Mouse (Mus musculus): ENCODE measurements at regions not wholly inside any gene's neighbourhood (a gene's known extent, or its start where the extent isn't known, plus 50 kb on each side); places are given as distances from the start of the nearest gene placed in this dataset.

DNA sequence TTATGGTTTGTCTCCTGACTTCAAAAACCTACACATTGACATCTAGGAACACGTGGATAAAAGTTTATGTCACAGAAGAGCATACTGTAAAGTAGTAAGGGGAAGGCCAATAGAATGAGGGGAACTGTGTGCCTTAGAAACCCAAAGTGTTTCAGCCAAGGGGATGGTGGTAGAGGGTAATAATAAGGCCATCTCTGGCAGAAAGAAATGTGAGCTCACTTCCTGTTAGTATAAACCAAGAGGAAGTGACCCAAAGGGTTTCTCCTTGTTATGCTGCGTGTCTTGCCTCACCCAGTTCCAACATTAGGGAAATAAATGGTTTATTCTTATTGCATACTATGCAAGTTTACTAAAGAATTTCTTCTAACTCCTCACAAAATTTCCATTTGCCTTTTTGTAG is 2982.4 kb upstream of the Lrrc6 start:
- no peak overlapping the region for H3K9ac ChIP-seq
- no peaks in the 10 kb centered on the region for H3K27me3 ChIP-seq
- no peaks in the 10 kb centered on the region for H3K36me3 ChIP-seq
- H3K9me3 ChIP-seq (replicated peaks) = no peaks in the 10 kb centered on the region
- H3K27ac ChIP-seq = no peak overlapping the region
- no peak for ATAC-seq (ENCODE audit: low FRiP score)
- no peaks in the 10 kb centered on the region for H3K4me1 ChIP-seq
- H3K4me2 ChIP-seq (replicated peaks) = no peak overlapping the region
- WGBS = 73% methylated on average over 2 of the region's 2 CpGs
- H3K4me3 ChIP-seq = no peak overlapping the region

DNA sequence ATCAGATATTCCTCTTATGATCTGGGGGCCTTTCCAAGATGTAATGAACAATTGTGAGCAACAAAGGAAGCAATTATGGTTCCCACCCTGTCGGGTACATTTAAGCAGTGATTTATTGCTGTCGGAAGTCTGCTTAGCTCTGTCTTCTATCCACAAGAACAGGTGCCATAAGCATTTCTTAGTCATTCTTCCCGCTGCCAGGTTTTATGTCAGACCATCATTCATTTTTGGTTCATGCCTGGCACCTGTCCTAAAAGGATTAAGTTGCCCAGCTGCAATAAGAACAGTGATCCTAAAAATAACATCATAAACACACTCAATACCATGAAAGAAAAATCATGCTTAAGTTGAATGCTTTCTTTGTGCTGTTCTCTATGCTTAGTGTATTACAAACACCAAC is 2980.4 kb upstream of the Lrrc6 start:
- Histone ChIP-seq H3K36me3 (no peaks in the 10 kb centered on the region), H3K27me3 (no peaks in the 10 kb centered on the region), H3K27ac (no peak overlapping the region), H3K4me3 (no peak overlapping the region), H3K4me2 (replicated peaks) (no peak overlapping the region), H3K9ac (no peak overlapping the region), H3K4me1 (no peaks in the 10 kb centered on the region), H3K9me3 (replicated peaks) (no peaks in the 10 kb centered on the region)
- ATAC-seq (ENCODE audit: low FRiP score) = no peak
- WGBS = 82% methylated on average over 3 of the region's 3 CpGs

DNA sequence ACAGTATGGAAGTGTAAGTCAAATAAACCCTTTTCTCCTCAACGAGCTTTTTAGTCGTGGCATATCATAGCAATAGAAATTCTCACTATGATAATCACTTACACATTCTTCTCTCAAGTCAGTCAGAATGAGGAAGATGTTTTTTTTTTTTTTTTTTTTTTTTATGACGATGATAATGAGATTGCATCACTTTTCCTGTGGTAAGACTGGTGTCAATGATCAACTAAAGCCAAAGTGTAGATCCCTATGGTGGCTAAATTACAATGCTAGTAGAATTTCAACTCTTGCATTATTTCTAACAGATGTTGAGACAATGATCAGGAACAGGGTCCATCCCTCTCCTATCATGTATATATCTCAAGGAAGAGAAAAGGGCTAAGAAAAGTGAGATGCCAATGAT is 2976.3 kb upstream of the Lrrc6 start:
- Histone ChIP-seq H3K4me2 (replicated peaks) (no peak overlapping the region), H3K4me3 (no peak overlapping the region), H3K9ac (no peak overlapping the region), H3K27me3 (no peaks in the 10 kb centered on the region), H3K9me3 (replicated peaks) (no peaks in the 10 kb centered on the region), H3K27ac (no peak overlapping the region), H3K4me1 (no peaks in the 10 kb centered on the region), H3K36me3 (no peaks in the 10 kb centered on the region)
- 81% methylated on average over 3 of the region's 3 CpGs for WGBS
- ATAC-seq (ENCODE audit: low FRiP score) = no peak

DNA sequence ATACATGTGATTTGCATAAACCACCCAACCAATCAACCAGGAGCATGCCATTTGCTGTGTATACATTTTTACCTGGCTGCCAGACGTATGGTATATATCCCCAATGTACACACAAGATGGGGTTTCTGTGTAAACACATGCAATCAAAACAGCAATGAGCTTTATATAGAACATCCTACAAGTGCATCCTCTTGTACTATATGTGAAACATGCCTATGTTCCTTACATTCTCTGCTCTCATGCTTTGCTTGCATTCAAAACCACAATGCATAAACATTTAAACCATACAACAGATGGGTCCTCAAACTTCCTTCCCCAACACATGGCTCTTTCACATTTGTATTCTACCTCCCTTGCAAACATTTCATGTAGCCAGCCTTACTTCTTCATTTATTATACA is 2968.9 kb upstream of the Lrrc6 start:
- ATAC-seq (ENCODE audit: low FRiP score) = no peak
- 77% methylated on average over 1 of the region's 1 CpGs for WGBS

DNA sequence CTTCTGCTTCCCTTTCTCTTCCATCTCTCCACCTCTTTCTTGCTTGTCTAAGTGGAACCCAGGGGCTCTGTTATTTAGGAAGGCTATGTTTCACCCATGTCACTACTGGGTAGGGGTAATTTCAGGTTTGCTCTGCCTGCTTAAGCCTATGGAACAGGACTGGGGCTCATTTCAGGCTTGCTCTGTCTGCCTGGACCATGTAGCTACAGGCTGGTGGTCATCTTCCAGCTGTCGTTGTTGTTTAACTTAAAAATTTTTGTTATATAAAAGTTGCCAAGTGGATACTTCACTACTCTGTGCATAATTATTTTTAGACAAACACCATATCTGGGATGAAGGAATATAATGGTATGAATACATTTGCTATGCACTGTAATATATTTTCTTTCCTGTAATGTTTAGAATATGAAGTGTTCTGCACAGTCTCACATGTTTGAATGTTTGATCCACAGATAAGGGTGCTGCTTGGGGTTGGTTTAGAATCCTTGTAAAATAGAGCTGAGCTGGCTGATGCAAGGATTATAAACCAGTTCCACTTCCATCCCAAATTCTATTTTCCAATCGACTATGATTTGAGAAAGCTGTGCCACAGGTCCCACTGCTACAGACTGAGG is 2960.0 kb upstream of the Lrrc6 start:
- 89% methylated on average over 2 of the region's 2 CpGs for WGBS

More for the DNA sequence above, 2968.9 kb upstream of the Lrrc6 start:
- Histone ChIP-seq H3K9ac (no peak overlapping the region), H3K4me2 (replicated peaks) (no peak overlapping the region), H3K4me1 (no peaks in the 10 kb centered on the region), H3K4me3 (no peak overlapping the region), H3K9me3 (replicated peaks) (no peaks in the 10 kb centered on the region), H3K27me3 (no peaks in the 10 kb centered on the region), H3K36me3 (no peaks in the 10 kb centered on the region), H3K27ac (no peak overlapping the region)

DNA sequence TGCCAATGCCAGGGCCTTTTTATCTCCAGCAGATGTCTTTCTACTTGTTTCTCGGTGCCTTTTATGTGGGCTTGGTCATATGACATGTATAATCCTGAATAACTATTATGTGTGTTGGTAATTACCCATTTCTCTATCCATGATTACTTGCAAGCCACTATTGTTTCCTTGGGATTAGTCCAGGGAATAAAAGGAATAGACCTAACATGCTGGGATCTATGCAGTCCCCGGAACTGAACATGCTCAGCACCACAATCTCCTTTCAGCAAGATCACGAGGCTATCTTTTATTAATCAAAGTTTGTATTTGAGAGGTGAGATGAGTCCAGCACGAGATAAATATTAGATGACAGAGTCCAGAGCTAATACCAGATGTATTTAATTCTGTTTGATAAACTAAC is 2956.8 kb upstream of the Lrrc6 start:
- Histone ChIP-seq H3K27ac (no peak overlapping the region), H3K27me3 (no peaks in the 10 kb centered on the region), H3K4me3 (no peak overlapping the region), H3K9ac (no peak overlapping the region), H3K9me3 (replicated peaks) (no peaks in the 10 kb centered on the region), H3K4me1 (no peaks in the 10 kb centered on the region), H3K4me2 (replicated peaks) (no peak overlapping the region), H3K36me3 (no peaks in the 10 kb centered on the region)
- no peak for ATAC-seq (ENCODE audit: low FRiP score)
- 78% methylated on average over 4 of the region's 4 CpGs for WGBS

More for the DNA sequence above, 2960.0 kb upstream of the Lrrc6 start:
- no peak for ATAC-seq (ENCODE audit: low FRiP score)
- no peak overlapping the region for H3K4me3 ChIP-seq
- no peaks in the 10 kb centered on the region for H3K9me3 ChIP-seq (replicated peaks)
- H3K9ac ChIP-seq = no peak overlapping the region
- no peak overlapping the region for H3K4me2 ChIP-seq (replicated peaks)
- H3K27ac ChIP-seq = no peak overlapping the region
- H3K4me1 ChIP-seq = no peaks in the 10 kb centered on the region
- no peaks in the 10 kb centered on the region for H3K36me3 ChIP-seq
- no peaks in the 10 kb centered on the region for H3K27me3 ChIP-seq

DNA sequence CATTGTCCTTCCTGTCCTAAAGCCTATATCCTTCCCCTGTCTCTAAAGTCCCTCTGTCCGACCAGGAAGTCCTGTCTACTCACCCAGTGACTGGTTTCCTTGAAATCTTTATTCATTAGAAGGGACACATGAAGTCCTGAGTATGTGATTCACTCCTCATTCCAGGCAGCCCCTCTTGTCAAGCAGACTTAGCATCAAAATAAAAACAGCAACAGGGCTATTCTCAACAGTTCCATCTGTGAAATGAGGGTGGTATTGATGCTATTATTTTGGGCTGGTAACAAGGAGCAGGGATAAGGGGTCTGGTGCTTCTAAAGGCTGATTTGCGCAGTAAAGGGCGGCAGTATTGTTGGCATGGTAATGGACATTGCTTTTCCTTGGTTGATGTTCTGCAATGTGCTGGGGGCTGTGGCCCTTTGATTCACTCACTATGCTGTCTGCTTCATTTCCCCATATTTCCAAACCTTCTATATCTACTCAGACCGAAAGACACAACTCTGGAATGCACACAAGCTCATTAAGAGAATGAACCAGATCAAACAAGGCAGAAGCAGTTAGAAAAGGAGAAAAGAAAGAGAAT is 2955.6 kb upstream of the Lrrc6 start:
- WGBS = 73% methylated on average over 4 of the region's 4 CpGs
- no peak for ATAC-seq (ENCODE audit: low FRiP score)
- H3K9ac ChIP-seq = no peak overlapping the region

DNA sequence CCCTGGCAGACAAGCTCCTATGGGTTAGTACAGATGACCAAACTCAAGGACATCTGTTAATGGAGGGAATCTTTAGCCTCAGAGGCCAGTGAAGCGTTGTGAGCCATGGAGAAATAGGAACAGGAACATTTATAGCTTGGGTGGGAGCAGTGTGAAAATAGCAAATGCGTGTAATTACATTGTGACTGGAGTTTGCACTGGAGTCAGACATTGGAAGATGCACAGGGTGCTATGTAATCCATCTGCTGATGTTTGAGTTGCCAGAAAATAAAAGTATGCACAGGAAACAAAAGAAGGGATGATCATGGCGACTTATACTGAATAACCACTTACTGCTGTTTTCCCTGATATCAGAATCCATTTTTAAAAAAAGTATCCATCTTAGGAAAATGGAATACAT is 2940.3 kb upstream of the Lrrc6 start:
- no peak for ATAC-seq (ENCODE audit: low FRiP score)
- no peaks in the 10 kb centered on the region for H3K36me3 ChIP-seq
- no peak overlapping the region for H3K9ac ChIP-seq
- no peak overlapping the region for H3K4me2 ChIP-seq (replicated peaks)
- 82% methylated on average over 3 of the region's 3 CpGs for WGBS
- no peak overlapping the region for H3K27ac ChIP-seq
- no peaks in the 10 kb centered on the region for H3K4me1 ChIP-seq
- no peaks in the 10 kb centered on the region for H3K9me3 ChIP-seq (replicated peaks)
- H3K4me3 ChIP-seq = no peak overlapping the region
- no peaks in the 10 kb centered on the region for H3K27me3 ChIP-seq

More for the DNA sequence above, 2955.6 kb upstream of the Lrrc6 start:
- H3K9me3 ChIP-seq (replicated peaks) = no peaks in the 10 kb centered on the region
- no peak overlapping the region for H3K4me2 ChIP-seq (replicated peaks)
- H3K27me3 ChIP-seq = no peaks in the 10 kb centered on the region
- H3K4me3 ChIP-seq = no peak overlapping the region
- no peak overlapping the region for H3K27ac ChIP-seq
- H3K36me3 ChIP-seq = no peaks in the 10 kb centered on the region
- H3K4me1 ChIP-seq = no peaks in the 10 kb centered on the region

DNA sequence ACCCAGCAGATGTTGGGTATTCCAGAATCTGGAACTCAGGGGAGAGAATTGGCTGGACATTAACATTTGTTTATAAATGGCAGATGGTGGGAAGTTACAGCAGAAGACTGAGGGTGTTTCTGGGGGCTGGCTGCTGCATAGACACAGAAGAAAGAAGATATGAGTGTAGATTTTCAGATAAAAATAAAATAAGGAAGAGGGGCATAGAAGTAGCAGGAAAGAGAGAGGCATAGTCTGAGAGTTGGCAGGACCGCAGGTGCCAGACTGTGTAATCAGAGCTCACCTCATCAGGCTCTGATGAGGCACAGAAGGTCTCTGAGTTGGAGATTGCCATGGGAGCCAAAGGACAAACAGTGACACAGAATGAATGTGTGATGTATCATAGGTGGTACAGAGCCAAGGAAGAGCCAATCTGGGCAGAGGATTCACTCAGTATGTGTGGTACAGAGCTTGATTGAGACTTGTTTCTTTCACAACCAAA is 2912.9 kb upstream of the Lrrc6 start:
- Histone ChIP-seq H3K4me2 (replicated peaks) (no peak overlapping the region), H3K27ac (no peak overlapping the region), H3K27me3 (no peaks in the 10 kb centered on the region), H3K36me3 (no peaks in the 10 kb centered on the region), H3K4me3 (no peak overlapping the region), H3K9ac (no peak overlapping the region), H3K4me1 (no peaks in the 10 kb centered on the region), H3K9me3 (replicated peaks) (no peaks in the 10 kb centered on the region)
- 100% methylated on average over 1 of the region's 1 CpGs for WGBS
- ATAC-seq (ENCODE audit: low FRiP score) = no peak

DNA sequence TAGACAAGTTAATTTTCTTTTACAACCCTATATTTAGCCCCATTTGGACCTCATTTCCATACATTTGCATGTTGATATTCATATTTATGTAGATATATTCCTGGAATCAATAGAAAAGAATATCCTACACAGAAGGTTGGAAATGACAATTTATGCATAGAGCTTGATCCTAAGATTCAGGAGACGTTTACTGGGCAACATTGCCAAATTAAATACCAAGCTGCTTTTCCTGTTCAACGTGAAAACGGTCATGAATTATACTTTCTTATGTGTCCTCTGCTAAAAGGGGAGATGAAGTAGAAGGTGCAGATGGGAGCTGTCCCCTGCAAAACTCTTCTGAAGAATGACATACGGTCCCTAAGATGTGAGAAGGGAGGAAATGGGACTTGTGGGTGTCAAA is 2888.9 kb upstream of the Lrrc6 start:
- no peaks in the 10 kb centered on the region for H3K9me3 ChIP-seq (replicated peaks)
- no peak overlapping the region for H3K4me3 ChIP-seq
- H3K4me2 ChIP-seq (replicated peaks) = no peak overlapping the region
- no peaks in the 10 kb centered on the region for H3K27me3 ChIP-seq
- WGBS = 85% methylated on average over 4 of the region's 4 CpGs
- H3K4me1 ChIP-seq = no peaks in the 10 kb centered on the region
- no peak overlapping the region for H3K9ac ChIP-seq
- H3K27ac ChIP-seq = no peak overlapping the region
- no peak for ATAC-seq (ENCODE audit: low FRiP score)
- no peaks in the 10 kb centered on the region for H3K36me3 ChIP-seq

DNA sequence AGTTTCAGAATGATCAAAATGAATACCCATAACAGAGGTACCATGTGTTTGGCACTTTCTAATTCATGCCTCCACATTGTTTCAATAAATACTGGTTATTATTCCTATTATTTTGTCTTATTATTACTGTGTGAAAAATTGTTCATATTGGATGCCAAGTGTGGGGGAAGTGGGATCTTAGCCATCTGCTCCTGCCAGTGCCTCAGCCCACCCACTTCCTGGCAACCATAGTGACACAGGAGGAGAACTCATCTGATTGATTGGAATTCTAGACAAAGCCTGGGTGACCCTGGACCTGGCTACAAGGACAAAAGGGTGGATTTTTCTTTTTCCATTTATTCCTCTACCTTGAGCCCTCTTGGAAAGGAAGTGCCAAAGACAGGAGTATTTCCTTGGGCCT is 2886.8 kb upstream of the Lrrc6 start:
- H3K4me3 ChIP-seq = no peak overlapping the region
- ATAC-seq (ENCODE audit: low FRiP score) = no peak

DNA sequence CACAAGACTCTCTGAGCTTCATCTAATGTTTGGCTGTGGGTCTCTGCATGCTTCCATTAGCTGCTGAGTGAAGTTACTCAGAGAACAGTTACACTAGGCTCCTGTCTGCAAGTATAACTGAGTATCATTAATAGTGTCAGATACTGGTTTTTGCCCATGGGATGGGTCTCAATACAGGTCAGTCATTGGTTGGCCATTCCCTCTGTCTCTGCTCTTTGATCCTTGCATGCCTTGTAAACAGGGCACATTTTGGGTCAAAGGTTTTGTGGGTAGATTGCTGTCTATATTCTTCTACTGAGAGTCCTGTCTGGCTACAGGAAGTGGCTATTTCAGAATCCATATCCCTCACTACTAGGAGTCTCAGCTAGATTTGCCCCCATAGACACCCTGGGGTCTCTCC is 2864.7 kb upstream of the Lrrc6 start:
- Histone ChIP-seq H3K9ac (no peak overlapping the region), H3K36me3 (no peaks in the 10 kb centered on the region)

More for the DNA sequence above, 2886.8 kb upstream of the Lrrc6 start:
- no peak overlapping the region for H3K4me2 ChIP-seq (replicated peaks)
- H3K36me3 ChIP-seq = no peaks in the 10 kb centered on the region
- H3K4me1 ChIP-seq = no peaks in the 10 kb centered on the region
- no peak overlapping the region for H3K9ac ChIP-seq
- no peaks in the 10 kb centered on the region for H3K9me3 ChIP-seq (replicated peaks)
- no peak overlapping the region for H3K27ac ChIP-seq
- H3K27me3 ChIP-seq = no peaks in the 10 kb centered on the region

DNA sequence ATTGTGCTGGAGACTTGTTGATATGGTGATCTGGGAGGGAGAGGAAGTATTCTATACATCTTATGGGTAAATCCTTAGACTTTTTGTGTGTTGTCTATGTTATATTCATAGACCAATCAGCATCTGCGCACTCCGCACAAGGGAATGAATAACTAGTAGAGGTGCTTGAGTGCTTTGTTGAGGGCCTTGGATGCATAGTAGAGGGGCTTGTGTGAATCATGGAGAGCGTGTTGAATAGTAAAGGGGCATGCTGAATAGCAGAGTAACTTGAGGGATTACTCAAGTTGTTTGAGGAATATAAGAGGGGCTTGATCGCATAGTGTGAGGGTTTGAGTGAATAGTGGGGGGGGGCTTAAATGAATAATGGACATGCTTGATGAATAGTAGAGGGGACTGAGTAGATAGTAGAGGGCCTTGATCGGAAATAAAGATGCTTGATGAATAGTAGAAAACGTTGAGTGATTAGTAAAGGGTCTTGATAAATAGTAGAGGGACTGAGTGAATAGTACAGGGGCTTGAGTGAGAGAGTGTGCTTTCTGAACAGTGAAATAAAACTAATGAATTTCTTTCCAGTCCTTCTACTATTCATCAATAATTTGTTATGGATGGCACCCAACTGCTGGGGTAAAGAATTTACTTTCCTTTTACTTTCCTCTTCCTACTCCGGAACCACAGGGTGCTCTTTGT is 2849.5 kb upstream of the Lrrc6 start:
- Histone ChIP-seq H3K9me3 (replicated peaks) (no peaks in the 10 kb centered on the region), H3K9ac (no peak overlapping the region)

More for the DNA sequence above, 2864.7 kb upstream of the Lrrc6 start:
- ATAC-seq (ENCODE audit: low FRiP score) = no peak
- Histone ChIP-seq H3K4me2 (replicated peaks) (no peak overlapping the region), H3K4me1 (no peaks in the 10 kb centered on the region), H3K9me3 (replicated peaks) (no peaks in the 10 kb centered on the region), H3K27me3 (no peaks in the 10 kb centered on the region), H3K27ac (no peak overlapping the region), H3K4me3 (no peak overlapping the region)

More for the DNA sequence above, 2849.5 kb upstream of the Lrrc6 start:
- no peak for ATAC-seq (ENCODE audit: low FRiP score)
- WGBS = 67% methylated on average over 7 of the region's 7 CpGs
- Histone ChIP-seq H3K36me3 (no peaks in the 10 kb centered on the region), H3K4me3 (no peak overlapping the region), H3K4me2 (replicated peaks) (no peak overlapping the region), H3K27me3 (no peaks in the 10 kb centered on the region), H3K4me1 (no peaks in the 10 kb centered on the region), H3K27ac (no peak overlapping the region)

Data from hindbrain, embryonic 12.5 days (tissue).